Mouse (Mus musculus): ENCODE measurements around the gene Bola1. TPM values are rescaled to one million over a fixed set of nuclear protein-coding genes. Genes with fewer than 3 reads are reported as not detected.
A peak's percentile ranks its signal among the peaks of the same experiment; 100 is the strongest.
"Not testable (repeated sequence)": the region's sequence is repeated elsewhere in the genome, so short reads cannot be mapped to it uniquely, and the experiment has no call there.

The Bola1 gene
- total and polyA plus RNA-seq, 3 experiments = 22.6 to 36.0 (median 28.7) TPM

DNA sequence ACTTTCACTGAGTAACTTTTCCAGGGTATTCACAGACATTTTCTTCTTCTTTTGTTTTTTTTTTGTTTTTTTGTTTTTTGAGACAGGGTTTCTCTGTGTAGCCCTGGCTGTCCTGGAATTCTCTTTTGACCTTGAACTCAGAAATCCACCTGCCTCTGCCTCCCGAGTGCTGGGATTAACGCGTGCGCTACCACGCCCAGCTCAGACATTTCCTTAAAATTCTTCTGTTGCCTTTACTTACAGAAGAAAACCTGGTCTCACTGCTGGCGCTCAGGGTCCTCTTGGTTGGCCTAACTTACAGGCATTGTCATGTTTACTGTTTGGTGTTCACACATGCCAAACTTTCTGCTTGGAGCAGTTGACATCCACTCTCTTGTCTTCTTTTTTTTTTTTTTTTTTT lies 44.3 kb downstream of the Bola1 start:
- no peak for TF ChIP-seq CTCF (IDR thresholded peaks at IDR 0.05)
- no peak for TF ChIP-seq POLR2A (IDR thresholded peaks at IDR 0.05; ENCODE audit: insufficient read depth, low read depth, low read length)
- no peak for TF ChIP-seq EP300 (IDR thresholded peaks at IDR 0.05; ENCODE audit: insufficient read depth, low read depth, low read length)
- peaks cover 14% of the 10 kb centered on the region for H3K36me3 ChIP-seq (ENCODE audit: control insufficient read depth, insufficient read depth, low read length)
- WGBS = 88% methylated on average over 6 of the region's 6 CpGs
- H3K27ac ChIP-seq = no peak overlapping the region
- no peak overlapping the region for H3K4me3 ChIP-seq
- H3K4me1 ChIP-seq (ENCODE audit: control insufficient read depth, insufficient read depth, low read length) = peaks cover 8% of the 10 kb centered on the region
- H3K79me2 ChIP-seq (replicated peaks; ENCODE audit: control insufficient read depth, insufficient read depth, low read length) = no peaks in the 10 kb centered on the region; the same call in 1 of the 2 replicates
- no peak overlapping the region for H3K9ac ChIP-seq (ENCODE audit: low read depth, low read length)
- intact Hi-C loops (cut with DNase I) = loop anchor here (2.0 kb wide), 1 partner anchor 44 kb away; the partner anchor contains the start of genes Bola1 and Hist2h2ab
- no peaks in the 10 kb centered on the region for H3K27me3 ChIP-seq (ENCODE audit: control insufficient read depth, insufficient read depth, low read length)
- no peak for DNase-seq

DNA sequence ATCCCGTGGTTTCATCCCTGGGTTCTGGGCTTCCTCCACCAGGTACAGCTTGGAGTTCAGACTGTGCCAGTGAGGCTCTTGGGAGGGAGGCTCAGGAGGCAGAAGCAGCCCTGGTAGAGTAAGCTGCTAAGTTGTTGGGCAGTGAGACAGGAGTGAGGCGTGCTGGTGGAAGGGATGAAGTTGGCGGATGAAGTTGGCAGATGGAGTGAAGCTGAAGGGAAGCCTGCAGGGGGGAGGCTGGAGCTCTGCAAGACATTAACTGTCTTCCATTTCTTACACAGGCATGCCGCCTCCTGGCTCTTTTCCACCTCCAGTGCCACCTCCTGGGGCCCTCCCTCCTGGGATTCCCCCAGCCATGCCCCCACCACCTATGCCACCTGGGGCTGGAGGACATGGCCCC lies 45.5 kb downstream of the Bola1 start:
- intact Hi-C loops (cut with DNase I) = loop anchor here (2.0 kb wide), 1 partner anchor 45 kb away; the partner anchor contains the start of genes Bola1 and Hist2h2ab
- not testable (repeated sequence) for H3K4me3 ChIP-seq; H3K27ac ChIP-seq; H3K27me3 ChIP-seq (ENCODE audit: control insufficient read depth, insufficient read depth, low read length); H3K9ac ChIP-seq (ENCODE audit: low read depth, low read length); DNase-seq; H3K4me1 ChIP-seq (ENCODE audit: control insufficient read depth, insufficient read depth, low read length); H3K79me2 ChIP-seq (replicated peaks; ENCODE audit: control insufficient read depth, insufficient read depth, low read length)
- H3K36me3 ChIP-seq (ENCODE audit: control insufficient read depth, insufficient read depth, low read length) = peaks cover 14% of the 10 kb centered on the region
- WGBS = 82% methylated on average over 4 of the region's 4 CpGs

DNA sequence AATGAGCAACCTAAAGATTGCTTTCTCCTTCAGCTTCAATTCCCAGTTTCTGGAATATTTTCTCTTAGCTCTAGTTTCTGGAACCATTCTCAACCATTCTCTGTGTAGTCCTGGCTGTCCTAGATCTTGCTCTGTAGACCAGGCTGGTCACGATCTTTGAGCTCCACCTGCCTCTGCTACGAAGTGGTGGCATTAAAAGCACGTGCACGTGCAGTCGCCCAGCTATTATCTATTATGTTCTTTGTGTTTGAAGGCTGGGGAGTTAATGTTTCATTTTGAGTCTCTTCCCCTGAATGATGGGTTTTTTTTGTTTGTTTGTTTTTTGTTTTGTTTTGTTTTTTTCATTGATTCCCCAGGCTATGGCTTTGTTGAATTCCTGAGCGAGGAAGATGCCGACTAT lies 46.3 kb downstream of the Bola1 start:
- Histone ChIP-seq H3K27me3 (ENCODE audit: control insufficient read depth, insufficient read depth, low read length) (no peaks in the 10 kb centered on the region), H3K27ac (no peak overlapping the region), H3K4me3 (peak overlapping the region; percentile 96), H3K9ac (ENCODE audit: low read depth, low read length) (no peak overlapping the region; the same call in 1 of the 2 replicates), H3K36me3 (ENCODE audit: control insufficient read depth, insufficient read depth, low read length) (peaks cover 14% of the 10 kb centered on the region), H3K79me2 (replicated peaks; ENCODE audit: control insufficient read depth, insufficient read depth, low read length) (no peaks in the 10 kb centered on the region; the same call in 1 of the 2 replicates), H3K4me1 (ENCODE audit: control insufficient read depth, insufficient read depth, low read length) (peaks cover 7% of the 10 kb centered on the region)
- TF ChIP-seq EP300 (IDR thresholded peaks at IDR 0.05; ENCODE audit: insufficient read depth, low read depth, low read length) (no peak), CTCF (IDR thresholded peaks at IDR 0.05) (no peak), POLR2A (IDR thresholded peaks at IDR 0.05; ENCODE audit: insufficient read depth, low read depth, low read length) (no peak)
- intact Hi-C loops (cut with DNase I) = no loop called here
- no peak for DNase-seq
- 35% methylated on average over 7 of the region's 7 CpGs for WGBS

DNA sequence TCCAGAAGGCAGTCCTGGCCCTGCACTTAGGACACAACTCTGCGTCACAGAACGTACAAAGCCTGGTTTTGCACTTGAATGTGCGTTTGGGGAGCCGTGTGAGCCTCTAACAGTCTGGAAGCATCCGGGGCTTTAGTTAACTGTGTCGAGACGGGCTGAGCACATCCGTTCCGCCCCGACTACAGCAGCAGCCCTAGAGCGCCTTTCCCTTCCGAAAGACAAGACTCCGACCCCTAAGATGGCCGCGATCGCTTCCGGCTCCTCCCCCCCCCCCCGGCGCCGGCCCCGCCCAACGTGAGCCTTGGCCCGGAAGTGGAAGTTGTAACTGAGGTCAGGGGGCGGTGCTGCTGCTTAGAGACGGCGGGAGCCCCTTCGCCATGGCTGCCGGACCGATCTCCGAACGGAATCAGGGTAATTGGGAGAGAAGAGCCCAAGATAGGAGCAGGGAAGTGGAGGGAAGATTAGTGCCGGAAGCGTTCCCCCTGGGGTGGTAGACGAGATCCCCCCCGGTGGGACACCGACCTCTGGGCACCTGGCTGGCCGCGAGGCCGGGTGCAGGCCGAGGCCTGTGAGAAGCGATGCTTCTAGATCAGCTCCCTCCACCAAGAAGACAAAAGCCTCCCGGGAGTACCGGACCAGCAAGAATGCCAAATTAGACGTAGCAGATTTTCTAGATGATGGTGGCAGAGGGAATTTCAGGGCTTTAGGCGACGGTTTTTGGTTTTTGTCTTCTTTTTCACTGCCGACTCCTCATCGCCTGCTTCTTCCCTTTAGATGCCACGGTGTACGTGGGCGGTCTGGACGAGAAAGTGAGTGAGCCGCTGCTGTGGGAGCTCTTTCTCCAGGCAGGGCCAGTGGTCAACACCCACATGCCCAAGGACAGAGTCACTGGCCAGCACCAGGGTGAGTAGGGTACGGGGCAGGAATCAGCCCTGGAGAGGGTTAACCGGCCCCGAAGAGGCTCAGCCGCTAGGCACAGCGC lies 47.0 kb downstream of the Bola1 start, which contains the start of gene Sf3b4:
Sf3b4 (plus strand) TSS at position 136 of the 982 bp plus-strand sequence.
- Histone ChIP-seq H3K36me3 (ENCODE audit: control insufficient read depth, insufficient read depth, low read length) (peaks cover 14% of the 10 kb centered on the region), H3K4me1 (ENCODE audit: control insufficient read depth, insufficient read depth, low read length) (peaks cover 9% of the 10 kb centered on the region), H3K27ac (peak within 1 kb of the TSS; percentile 96), H3K4me3 (peak within 1 kb of the TSS; percentile 96), H3K27me3 (ENCODE audit: control insufficient read depth, insufficient read depth, low read length) (no peaks in the 10 kb centered on the region), H3K79me2 (replicated peaks; ENCODE audit: control insufficient read depth, insufficient read depth, low read length) (no peaks in the 10 kb centered on the region; the same call in 1 of the 2 replicates), H3K9ac (ENCODE audit: low read depth, low read length) (peak within 1 kb of the TSS; percentile 91)
- intact Hi-C loops (cut with DNase I) = no loop called here
- TF ChIP-seq POLR2A (IDR thresholded peaks at IDR 0.05; ENCODE audit: insufficient read depth, low read depth, low read length) = peak; percentile 97
- TF ChIP-seq CTCF (IDR thresholded peaks at IDR 0.05) = no peak
- TF ChIP-seq EP300 (IDR thresholded peaks at IDR 0.05; ENCODE audit: insufficient read depth, low read depth, low read length) = peak; percentile 84
- WGBS = under 1% methylated on average over 55 of the region's 58 CpGs
- DNase-seq = peak; percentile 88 to 90

DNA sequence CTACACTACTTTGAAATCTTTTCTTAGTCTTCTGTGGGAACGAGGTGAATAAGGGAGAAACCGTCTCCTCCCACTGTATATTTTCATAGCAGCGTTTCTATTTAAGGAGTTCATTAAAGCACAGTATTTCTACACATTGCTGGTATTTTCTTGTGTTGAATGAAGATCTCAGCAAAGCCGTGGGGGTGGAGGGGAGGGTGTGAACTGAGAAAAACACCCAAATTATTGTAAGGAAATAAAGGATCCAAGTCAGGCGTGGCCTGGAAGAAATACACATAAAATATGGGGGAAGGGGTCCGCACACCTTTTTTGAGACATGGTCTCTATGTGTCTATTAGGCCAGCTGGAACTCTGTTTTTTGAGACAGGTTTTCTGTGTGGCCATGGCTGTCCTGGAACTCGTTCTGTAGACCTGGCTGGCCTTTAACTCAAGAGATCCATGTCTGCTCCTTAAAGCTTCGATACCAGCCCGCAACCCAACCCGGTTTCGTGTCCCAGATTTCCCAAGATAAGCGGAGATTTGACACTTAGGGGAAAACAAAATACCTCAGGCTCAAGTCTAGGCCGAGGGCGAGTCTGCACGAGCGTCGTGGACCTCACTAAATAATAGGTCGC lies 47.8 kb downstream of the Bola1 start:
- peaks cover 14% of the 10 kb centered on the region for H3K36me3 ChIP-seq (ENCODE audit: control insufficient read depth, insufficient read depth, low read length)
- WGBS = 8% methylated on average over 18 of the region's 18 CpGs
- H3K79me2 ChIP-seq (replicated peaks; ENCODE audit: control insufficient read depth, insufficient read depth, low read length) = no peaks in the 10 kb centered on the region; the same call in 1 of the 2 replicates
- peak overlapping the region; percentile 96 for H3K4me3 ChIP-seq
- peak overlapping the region; percentile 91 for H3K9ac ChIP-seq (ENCODE audit: low read depth, low read length)
- intact Hi-C loops (cut with DNase I) = no loop called here
- no peaks in the 10 kb centered on the region for H3K27me3 ChIP-seq (ENCODE audit: control insufficient read depth, insufficient read depth, low read length)
- peak overlapping the region; percentile 96 for H3K27ac ChIP-seq
- TF ChIP-seq POLR2A (IDR thresholded peaks at IDR 0.05; ENCODE audit: insufficient read depth, low read depth, low read length) (no peak), EP300 (IDR thresholded peaks at IDR 0.05; ENCODE audit: insufficient read depth, low read depth, low read length) (no peak), CTCF (IDR thresholded peaks at IDR 0.05) (no peak)
- peaks cover 9% of the 10 kb centered on the region for H3K4me1 ChIP-seq (ENCODE audit: control insufficient read depth, insufficient read depth, low read length)
- DNase-seq = no peak

All from heart, adult 2 months (tissue).